Mouse (Mus musculus) kidney, postnatal 36 days (tissue): ENCODE data around the gene Plekhj1.
"Not testable (repeated sequence)": the region's sequence is repeated elsewhere in the genome, so short reads cannot be mapped to it uniquely, and the experiment has no call there.

Source experiments
- DNase-seq, 2 experiments: peaks; one replicate each; pipeline ENCODE4 v3.0.0; 2021 to 2022; ENCODE audit warnings: mixed read lengths in 2 of 2

Gene Plekhj1

GRCm38 (mm10) chr10:80798150-80799006, at the start of gene Plekhj1, which contains the start of gene Sf3a2:
TSS of gene Plekhj1 (minus strand) at chr10:80798626.
TSS of gene Sf3a2 (plus strand) at chr10:80798198.
- DNase-seq: peak; percentile 97

- no peak for DNase-seq
These were observed 47.3 kb upstream of the Plekhj1 start for GRCm38 (mm10) chr10:80845732-80846131.

- DNase-seq: no peak
These were observed 46.7 kb upstream of the Plekhj1 start for GRCm38 (mm10) chr10:80845055-80845693.

GRCm38 (mm10) chr10:80843931-80844547, 45.6 kb upstream of the Plekhj1 start, which contains the start of gene Lingo3:
TSS of gene Lingo3 (minus strand) at chr10:80844039.
- DNase-seq: peak in 1 of 2 experiments; percentile 29

GRCm38 (mm10) chr10:80843087-80843930, 44.9 kb upstream of the Plekhj1 start:
- no peak for DNase-seq

- DNase-seq: no peak
These were observed 43.9 kb upstream of the Plekhj1 start for GRCm38 (mm10) chr10:80842334-80842733.

GRCm38 (mm10) chr10:80841685-80842084, 43.3 kb upstream of the Plekhj1 start:
- no peak for DNase-seq

- no peak for DNase-seq
These were observed 41.4 kb upstream of the Plekhj1 start for GRCm38 (mm10) chr10:80839848-80840247.

GRCm38 (mm10) chr10:80838346-80838912, 40.0 kb upstream of the Plekhj1 start:
- DNase-seq: no peak

GRCm38 (mm10) chr10:80837827-80838226, 39.4 kb upstream of the Plekhj1 start:
- DNase-seq: no peak

- DNase-seq: no peak
These were observed 38.5 kb upstream of the Plekhj1 start for GRCm38 (mm10) chr10:80836949-80837379.

GRCm38 (mm10) chr10:80835617-80836016, 37.2 kb upstream of the Plekhj1 start:
- DNase-seq: no peak

- DNase-seq: peak in 1 of 2 experiments; percentile 30
These were observed 34.4 kb upstream of the Plekhj1 start for GRCm38 (mm10) chr10:80832818-80833217.

- peak; percentile 88 to 93 for DNase-seq
These were observed 32.7 kb upstream of the Plekhj1 start for GRCm38 (mm10) chr10:80831136-80831535.

- DNase-seq: no peak
These were observed 31.2 kb upstream of the Plekhj1 start for GRCm38 (mm10) chr10:80829359-80830278.

- DNase-seq: not testable (repeated sequence)
These were observed 30.2 kb upstream of the Plekhj1 start for GRCm38 (mm10) chr10:80828587-80828986.

- no peak for DNase-seq
These were observed 29.5 kb upstream of the Plekhj1 start for GRCm38 (mm10) chr10:80827870-80828420.

GRCm38 (mm10) chr10:80827063-80827869, 28.8 kb upstream of the Plekhj1 start:
- DNase-seq: no peak
